Comparison of ENCODE assay signal across 21 mouse cellular contexts in the genomic region with DNA sequence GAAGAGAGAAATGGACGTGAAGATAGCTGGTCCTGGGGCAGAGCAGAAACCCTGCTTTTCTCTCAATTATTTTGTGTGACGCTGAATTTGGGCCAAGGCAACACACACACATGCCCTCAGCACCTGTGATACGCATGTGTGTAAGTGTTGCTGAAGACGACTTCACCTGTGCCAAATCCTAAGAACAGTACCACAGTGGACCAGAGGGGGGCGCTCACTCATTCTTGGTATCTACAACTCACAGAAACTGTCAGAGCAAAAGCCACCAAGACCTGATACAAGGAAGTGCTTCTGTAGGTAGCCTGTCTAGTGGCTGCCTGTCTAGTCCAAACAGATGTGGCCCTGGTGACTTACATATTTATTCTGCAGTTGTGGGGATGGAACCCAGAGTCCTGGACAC. TPM values are rescaled to one million over a fixed set of nuclear protein-coding genes. Genes with fewer than 3 reads are reported as not detected.
A peak's percentile ranks its signal among the peaks of the same experiment; 100 is the strongest.
DNase-seq lines count a peak whose midpoint lies in the region; ATAC-seq and TF ChIP-seq lines count a peak whose summit lies in the region.
"Had no signal": no experiment of that assay in that cellular context is flagged by ENCODE, and none has a peak within 500 bp of the region (broad histone marks: within the 10 kb centered on the region; RNA-seq: fewer than 3 reads in every experiment).

No protein-coding gene starts in this region.

- no peaks in the 10 kb centered on the region for H3K4me1 ChIP-seq in lung, postnatal 0 days (ENCODE audit: insufficient read depth, low read depth, low read length)
- no peaks in the 10 kb centered on the region for H3K4me1 ChIP-seq in G1E (ENCODE audit: insufficient read depth, low read depth, low read length)
- H3K4me1 ChIP-seq in hindbrain, embryonic 14.5 days (replicated peaks; ENCODE audit: control insufficient read depth, insufficient read depth, low read length) = no peaks in the 10 kb centered on the region
- H3K4me1 ChIP-seq in intestine, embryonic 16.5 days (ENCODE audit: control insufficient read depth, insufficient read depth, low read length) = no peaks in the 10 kb centered on the region
- H3K4me1 ChIP-seq: limb, embryonic 10.5 days had no signal

- no peak overlapping the region for H3K27ac ChIP-seq in lung, postnatal 0 days (ENCODE audit: low read length)
- no peak overlapping the region for H3K27ac ChIP-seq in hindbrain, embryonic 14.5 days
- H3K27ac ChIP-seq in intestine, embryonic 16.5 days (ENCODE audit: low read length) = no peak overlapping the region
- H3K27ac ChIP-seq: hindbrain, postnatal 0 days; limb, embryonic 10.5 days; liver, embryonic 14.5 days; stomach, postnatal 0 days had no signal

- WGBS in lung, postnatal 0 days = 82% methylated on average over 5 of the region's 5 CpGs
- 84% methylated on average over 5 of the region's 5 CpGs for WGBS in hindbrain, embryonic 14.5 days
- WGBS in intestine, embryonic 16.5 days = 82% methylated on average over 5 of the region's 5 CpGs

- no peaks in the 10 kb centered on the region for H3K36me3 ChIP-seq in lung, postnatal 0 days (ENCODE audit: insufficient read depth, low read length)
- no peaks in the 10 kb centered on the region for H3K36me3 ChIP-seq in G1E (replicated peaks)
- no peaks in the 10 kb centered on the region for H3K36me3 ChIP-seq in hindbrain, embryonic 14.5 days (replicated peaks; ENCODE audit: control insufficient read depth, insufficient read depth)
- no peaks in the 10 kb centered on the region for H3K36me3 ChIP-seq in intestine, embryonic 16.5 days (ENCODE audit: control insufficient read depth, insufficient read depth, low read length)
- H3K36me3 ChIP-seq: heart, embryonic 10.5 days; limb, embryonic 10.5 days had no signal

- peak; percentile 12; the same call in 1 of the 2 replicates for TF ChIP-seq CTCF in lung, postnatal 0 days (IDR thresholded peaks at IDR 0.05)
- 0 out of 2 replicates have a peak, but pooled peaks have one; percentile 4 for TF ChIP-seq CTCF in G1E (IDR thresholded peaks at IDR 0.05; ENCODE audit: low read depth, low read length)

- ATAC-seq in lung, postnatal 0 days = no peak
- no peak for ATAC-seq in G1E (ENCODE audit: extremely low read depth, insufficient number of reproducible peaks, low FRiP score, poor library complexity, severe bottlenecking)
- no peak for ATAC-seq in hindbrain, embryonic 14.5 days (ENCODE audit: low FRiP score)
- no peak for ATAC-seq in intestine, embryonic 16.5 days
- ATAC-seq: CD4-positive, CD25-positive, alpha-beta regulatory T cell, adult 4 months; forebrain, embryonic 14.5 days; hindbrain, postnatal 0 days had no signal

- DNase-seq in lung, postnatal 0 days (ENCODE audit: low spot score) = no peak
- no peak for DNase-seq in lung, adult 18-20 months
- no peak for DNase-seq in G1E (ENCODE audit: low spot score)
- peak; percentile 3 for DNase-seq in c-Kit-positive CD71-positive TER-119-positive erythroid progenitor cells, embryonic 14.5 days (ENCODE audit: low spot score)
- no peak for DNase-seq in hindbrain, embryonic 14.5 days (ENCODE audit: low spot score)
- DNase-seq in gastrocnemius, postnatal 14 days = no peak
- DNase-seq: adrenal gland, postnatal 14 days; embryo, embryonic 11 days; heart, postnatal 14 days; kidney, adult 9 months; lung, postnatal 4 days had no signal

- no peak overlapping the region for H3K4me2 ChIP-seq in lung, postnatal 0 days (replicated peaks; ENCODE audit: low read depth, low read length)
- no peak overlapping the region for H3K4me2 ChIP-seq in hindbrain, embryonic 14.5 days (replicated peaks)
- no peak overlapping the region for H3K4me2 ChIP-seq in intestine, embryonic 16.5 days (ENCODE audit: low read depth, low read length)
- H3K4me2 ChIP-seq: midbrain, embryonic 11.5 days had no signal

- H3K27me3 ChIP-seq in lung, postnatal 0 days (replicated peaks; ENCODE audit: insufficient read depth, low read length) = no peaks in the 10 kb centered on the region
- no peaks in the 10 kb centered on the region for H3K27me3 ChIP-seq in G1E (ENCODE audit: insufficient read depth, low read length)
- no peaks in the 10 kb centered on the region for H3K27me3 ChIP-seq in hindbrain, embryonic 14.5 days (ENCODE audit: control insufficient read depth, insufficient read depth, low read length)
- H3K27me3 ChIP-seq in intestine, embryonic 16.5 days (replicated peaks; ENCODE audit: control insufficient read depth, insufficient read depth, low read length) = no peaks in the 10 kb centered on the region

- H3K4me3 ChIP-seq in lung, postnatal 0 days (ENCODE audit: low read depth, low read length) = no peak overlapping the region
- no peak overlapping the region for H3K4me3 ChIP-seq in G1E (ENCODE audit: low read depth, low read length)
- no peak overlapping the region for H3K4me3 ChIP-seq in hindbrain, embryonic 14.5 days (replicated peaks; ENCODE audit: low read length)
- no peak overlapping the region for H3K4me3 ChIP-seq in intestine, embryonic 16.5 days (ENCODE audit: low read length)
- H3K4me3 ChIP-seq: heart, embryonic 10.5 days; limb, embryonic 10.5 days had no signal

- H3K9me3 ChIP-seq in lung, postnatal 0 days (ENCODE audit: low read length) = no peaks in the 10 kb centered on the region
- peaks cover 92% of the 10 kb centered on the region for H3K9me3 ChIP-seq in G1E (replicated peaks)
- no peaks in the 10 kb centered on the region for H3K9me3 ChIP-seq in hindbrain, embryonic 14.5 days (ENCODE audit: control insufficient read depth, low read length)
- no peaks in the 10 kb centered on the region for H3K9me3 ChIP-seq in intestine, embryonic 16.5 days (ENCODE audit: control insufficient read depth, low read length)
- H3K9me3 ChIP-seq: limb, embryonic 10.5 days had no signal

- no peak overlapping the region for H3K9ac ChIP-seq in lung, postnatal 0 days (replicated peaks; ENCODE audit: low read depth)
- no peak overlapping the region for H3K9ac ChIP-seq in hindbrain, embryonic 14.5 days
- no peak overlapping the region for H3K9ac ChIP-seq in intestine, embryonic 16.5 days (ENCODE audit: low read depth, low read length)
- H3K9ac ChIP-seq: liver, embryonic 14.5 days had no signal

- intact Hi-C loops in gastrocnemius, postnatal 14 days (cut with DNase I; ENCODE audit: low total_unique reads) = no loop called here

- no peak for TF ChIP-seq EP300 in lung, postnatal 0 days (IDR thresholded peaks at IDR 0.05)

RNA-seq across cellular contexts. Expression of a gene that starts 1.2 kb away (rescaled TPM):
- not detected in 2 replicates for polyA plus RNA-seq in lung, postnatal 0 days (2015; fragmentation: Nextera tagmentation; extraction: Ambion mirVana)
- total RNA-seq in G1E (2014; fragmentation: Nextera tagmentation) (not detected in 2 replicates), G1E (2017) (0.05 and 0.06 TPM in 2 replicates)
- polyA plus RNA-seq in G1E (2012) = not detected in 2 replicates
- polyA plus RNA-seq in hindbrain, embryonic 14.5 days (2014; fragmentation: Nextera tagmentation; extraction: Ambion mirVana) = 0.30 and 0.66 TPM in 2 replicates
- total RNA-seq in gastrocnemius, postnatal 14 days (2021) = 1 to 10 TPM; 7.0 TPM
- polyA plus RNA-seq in intestine, embryonic 16.5 days (2015; fragmentation: Nextera tagmentation; extraction: Ambion mirVana) = not detected in 2 replicates
- total RNA-seq: adrenal gland, postnatal 14 days; neutrophil, adult 5-6 weeks had no signal
- polyA plus RNA-seq: CD4-positive, CD25-positive, alpha-beta regulatory T cell, adult 4 months; limb, embryonic 10.5 days; liver, embryonic 14.5 days; stomach, postnatal 0 days had no signal
